Mouse (Mus musculus) thymus, adult 18-20 months (tissue): ENCODE data around the gene Katnal1.

Experiments used
- DNase-seq, 2 experiments: peaks; one replicate each; pipeline ENCODE4 v3.0.0; 2022; ENCODE audit warnings: mixed read lengths in 2 of 2

Gene Katnal1

GRCm38 (mm10) chr5:148954314-148955060, 25.4 kb upstream of the Katnal1 start:
- DNase-seq: no peak

GRCm38 (mm10) chr5:148953098-148953497, 24.0 kb upstream of the Katnal1 start:
- DNase-seq: no peak

GRCm38 (mm10) chr5:148952419-148952818, 23.3 kb upstream of the Katnal1 start:
- peak in 1 of 2 experiments; percentile 43 for DNase-seq

- DNase-seq: no peak
Measured at GRCm38 (mm10) chr5:148951360-148951759, 22.2 kb upstream of the Katnal1 start.

GRCm38 (mm10) chr5:148950064-148950463, 20.9 kb upstream of the Katnal1 start:
- no peak for DNase-seq

GRCm38 (mm10) chr5:148948577-148948976, 19.5 kb upstream of the Katnal1 start:
- no peak for DNase-seq

- DNase-seq: no peak
Measured at GRCm38 (mm10) chr5:148947412-148947811, 18.3 kb upstream of the Katnal1 start.

GRCm38 (mm10) chr5:148946787-148947186, 17.7 kb upstream of the Katnal1 start:
- DNase-seq: no peak

- no peak for DNase-seq
Measured at GRCm38 (mm10) chr5:148945735-148946134, 16.6 kb upstream of the Katnal1 start.

- no peak for DNase-seq
Measured at GRCm38 (mm10) chr5:148944024-148944423, 14.9 kb upstream of the Katnal1 start.

- no peak for DNase-seq
Measured at GRCm38 (mm10) chr5:148943444-148943843, 14.3 kb upstream of the Katnal1 start.

- DNase-seq: no peak
Measured at GRCm38 (mm10) chr5:148942957-148943356, 13.8 kb upstream of the Katnal1 start.

- no peak for DNase-seq
Measured at GRCm38 (mm10) chr5:148942305-148942704, 13.2 kb upstream of the Katnal1 start.

GRCm38 (mm10) chr5:148941867-148942266, 12.7 kb upstream of the Katnal1 start:
- DNase-seq: no peak

- no peak for DNase-seq
Measured at GRCm38 (mm10) chr5:148939948-148940382, 10.8 kb upstream of the Katnal1 start.

- DNase-seq: no peak
Measured at GRCm38 (mm10) chr5:148936516-148936951, 7.4 kb upstream of the Katnal1 start.

GRCm38 (mm10) chr5:148935871-148936270, 6.8 kb upstream of the Katnal1 start:
- DNase-seq: no peak

- no peak for DNase-seq
Measured at GRCm38 (mm10) chr5:148935071-148935821, 6.1 kb upstream of the Katnal1 start.

- DNase-seq: no peak
Measured at GRCm38 (mm10) chr5:148934457-148934856, 5.3 kb upstream of the Katnal1 start.

GRCm38 (mm10) chr5:148933767-148934166, 4.6 kb upstream of the Katnal1 start:
- no peak for DNase-seq

GRCm38 (mm10) chr5:148931301-148931700, 2.2 kb upstream of the Katnal1 start:
- DNase-seq: no peak

- peak; percentile 82 to 87 for DNase-seq
Measured at GRCm38 (mm10) chr5:148928382-148929115, 571 bp downstream of the Katnal1 start.

- no peak for DNase-seq
Measured at GRCm38 (mm10) chr5:148927717-148928223, 1.4 kb downstream of the Katnal1 start.
